Mouse (Mus musculus) frontal cortex, adult 2 months (tissue): Measurements from ENCODE around the gene Chchd5. TPM values are rescaled to one million over a fixed set of nuclear protein-coding genes. Genes with fewer than 3 reads are reported as not detected.

Experiments
- DNase-seq, 2 experiments: peaks; one replicate each; pipeline ENCODE4 v3.0.0; 2022; ENCODE audit warnings: low spot score in 1 of 2; ENCODE audit errors: extremely low spot score in 1 of 2
- polyA plus RNA-seq: library from polyadenylated mRNA; depleted of rRNA; stranded (reverse); fragments of >200 nt; gene quantifications from 2 replicates; pipeline ENCODE4 v1.2.3, GENCODE M21; 2012; rRNA removed

The Chchd5 gene
- polyA plus RNA-seq, result 14.9 and 16.8 TPM in 2 replicates

DNA sequence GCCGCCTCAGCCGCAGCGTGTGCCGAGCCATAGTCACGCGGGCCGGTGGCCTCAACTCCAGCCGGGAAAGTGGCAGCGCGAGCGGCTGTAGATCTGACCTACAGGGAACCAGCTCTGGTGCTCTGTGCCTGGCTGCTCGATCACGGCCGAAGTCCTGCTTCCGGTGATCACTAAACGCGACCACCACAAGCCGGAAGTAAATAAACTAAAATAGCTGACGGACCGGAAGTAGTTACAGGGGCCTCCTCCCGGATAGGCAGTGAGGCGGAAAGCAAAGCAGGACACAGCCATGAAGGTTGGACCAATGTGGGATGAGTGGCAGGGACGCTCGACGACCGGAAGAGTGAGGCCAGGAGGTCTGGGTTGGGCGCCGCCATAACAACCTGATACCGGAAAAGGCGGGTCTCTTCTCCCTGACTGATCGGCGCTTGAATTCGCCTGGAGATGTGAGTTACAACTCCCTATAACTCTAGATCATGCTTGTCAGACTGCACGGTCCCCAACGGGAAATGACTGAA lies at the start of gene Chchd5:
Chchd5 (plus strand) TSS at position 289 of the 518 bp plus-strand sequence.
- DNase-seq, result peak; percentile 97 to 98

DNA sequence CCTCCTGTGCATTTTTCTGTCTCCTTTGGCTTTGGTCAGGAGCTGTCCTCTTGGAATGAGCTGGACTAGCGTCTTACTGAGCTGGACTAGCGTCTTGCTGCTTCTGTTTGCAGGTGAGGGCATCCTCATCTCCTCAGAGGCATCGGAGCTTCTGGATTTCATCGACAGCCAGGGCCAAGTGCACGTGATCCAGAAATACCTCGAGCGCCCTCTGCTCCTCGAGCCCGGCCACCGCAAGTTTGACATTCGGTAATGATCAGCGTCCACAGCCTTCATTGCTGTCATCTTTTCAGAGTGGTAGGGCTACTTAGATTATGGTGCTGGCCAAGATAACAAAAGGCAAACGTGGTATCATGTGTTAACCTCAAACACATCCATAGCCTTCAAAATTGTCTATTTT lies 48.4 kb upstream of the Chchd5 start:
- no peak for DNase-seq

DNA sequence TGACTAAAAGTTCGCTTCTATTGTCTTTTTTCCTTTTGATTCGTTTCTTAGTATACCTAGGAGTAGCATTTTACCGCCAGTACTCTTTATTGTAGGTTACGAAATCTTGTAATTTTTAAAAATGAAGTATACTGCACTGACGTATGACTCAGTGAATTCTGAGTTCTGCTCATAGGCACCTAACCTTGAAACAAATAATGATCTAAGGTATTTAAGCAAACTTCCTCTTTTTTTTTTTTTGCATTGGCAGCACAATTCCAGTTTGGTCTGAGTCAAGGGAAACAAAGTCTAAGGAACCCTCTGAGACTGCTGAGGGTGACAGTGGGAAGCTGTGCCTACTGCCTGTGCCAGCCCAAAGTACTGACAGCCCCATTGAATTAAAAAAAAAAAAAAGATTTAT lies 46.0 kb upstream of the Chchd5 start:
- no peak for DNase-seq

DNA sequence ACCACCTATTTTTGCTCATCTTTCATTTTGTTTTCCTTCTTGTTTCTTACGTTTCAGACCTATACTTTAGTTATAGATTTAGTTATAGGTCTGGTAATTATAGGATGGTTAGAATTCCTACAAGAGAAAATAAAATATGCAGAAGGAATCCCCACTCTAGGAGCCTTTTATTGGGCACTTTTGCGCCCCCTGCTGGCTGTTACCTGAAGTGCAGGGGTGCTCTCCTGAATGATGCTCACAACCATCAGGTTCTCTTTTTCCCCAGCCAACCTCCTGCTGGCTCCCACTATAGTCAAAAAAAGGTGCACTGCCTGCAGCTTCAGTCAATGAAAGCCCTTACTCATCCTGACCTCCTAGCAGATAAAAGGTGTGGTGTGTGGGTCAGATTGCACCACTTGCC lies 44.5 kb upstream of the Chchd5 start:
- peak in 1 of 2 experiments; percentile 58 for DNase-seq

DNA sequence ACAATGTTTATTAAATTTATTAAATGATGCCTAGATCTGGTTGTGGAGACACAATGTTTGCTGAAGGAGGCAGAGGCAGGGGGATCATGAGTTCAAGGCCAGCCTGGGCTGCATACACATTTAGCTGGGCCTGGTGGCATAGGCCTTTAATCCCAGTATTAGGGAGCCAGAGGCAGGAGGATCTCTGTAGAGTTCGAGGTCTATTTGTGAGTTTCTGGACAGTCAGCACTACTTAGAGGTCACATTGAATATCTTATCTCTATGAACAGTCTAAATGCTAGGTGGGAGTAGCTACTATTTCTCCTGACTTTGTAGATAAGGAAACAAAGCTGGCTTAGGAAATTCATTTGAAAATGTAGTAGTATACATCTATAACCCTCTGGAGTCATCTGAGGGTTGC lies 42.0 kb upstream of the Chchd5 start:
- DNase-seq, result no peak

DNA sequence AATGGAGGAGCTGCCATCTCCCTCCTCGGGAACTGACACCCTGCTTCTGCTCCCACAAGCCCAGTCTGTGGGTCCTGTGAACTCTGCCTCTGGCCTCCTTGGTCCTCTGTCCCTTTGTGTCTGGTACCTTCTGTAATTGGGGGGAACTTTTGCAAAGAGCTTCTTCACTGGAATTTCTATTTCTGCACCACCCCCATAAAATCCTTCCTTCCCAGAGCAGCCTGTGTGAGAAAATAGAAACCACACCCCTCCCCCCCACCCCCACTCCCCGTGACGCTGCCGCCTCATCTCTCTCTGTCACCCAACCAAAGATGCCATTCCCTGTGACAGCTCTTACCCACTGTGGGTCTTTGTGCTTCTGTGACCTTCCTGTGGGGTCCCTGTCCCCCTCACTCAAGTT lies 39.1 kb upstream of the Chchd5 start:
- DNase-seq, result peak in 1 of 2 experiments; percentile 56

DNA sequence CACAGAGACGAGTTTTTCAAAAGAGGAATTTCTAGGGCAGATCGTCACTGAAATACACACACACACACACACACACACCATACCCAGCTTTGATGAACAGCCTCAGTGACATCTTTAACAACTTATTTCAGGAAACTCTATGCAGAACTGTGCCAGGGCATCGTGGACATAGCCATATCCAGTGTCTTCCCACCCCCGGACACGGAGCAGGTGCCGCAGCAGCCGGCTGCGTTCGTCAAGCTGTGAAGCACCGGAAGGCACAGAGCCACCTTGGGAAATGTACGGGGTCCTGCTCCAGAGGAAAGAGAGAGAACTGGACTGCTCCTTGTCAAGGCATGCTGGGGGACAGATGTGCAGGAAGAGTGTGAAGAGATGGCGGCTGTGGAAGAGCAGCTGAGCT lies 36.7 kb upstream of the Chchd5 start:
- DNase-seq, result peak; percentile 43 to 47

DNA sequence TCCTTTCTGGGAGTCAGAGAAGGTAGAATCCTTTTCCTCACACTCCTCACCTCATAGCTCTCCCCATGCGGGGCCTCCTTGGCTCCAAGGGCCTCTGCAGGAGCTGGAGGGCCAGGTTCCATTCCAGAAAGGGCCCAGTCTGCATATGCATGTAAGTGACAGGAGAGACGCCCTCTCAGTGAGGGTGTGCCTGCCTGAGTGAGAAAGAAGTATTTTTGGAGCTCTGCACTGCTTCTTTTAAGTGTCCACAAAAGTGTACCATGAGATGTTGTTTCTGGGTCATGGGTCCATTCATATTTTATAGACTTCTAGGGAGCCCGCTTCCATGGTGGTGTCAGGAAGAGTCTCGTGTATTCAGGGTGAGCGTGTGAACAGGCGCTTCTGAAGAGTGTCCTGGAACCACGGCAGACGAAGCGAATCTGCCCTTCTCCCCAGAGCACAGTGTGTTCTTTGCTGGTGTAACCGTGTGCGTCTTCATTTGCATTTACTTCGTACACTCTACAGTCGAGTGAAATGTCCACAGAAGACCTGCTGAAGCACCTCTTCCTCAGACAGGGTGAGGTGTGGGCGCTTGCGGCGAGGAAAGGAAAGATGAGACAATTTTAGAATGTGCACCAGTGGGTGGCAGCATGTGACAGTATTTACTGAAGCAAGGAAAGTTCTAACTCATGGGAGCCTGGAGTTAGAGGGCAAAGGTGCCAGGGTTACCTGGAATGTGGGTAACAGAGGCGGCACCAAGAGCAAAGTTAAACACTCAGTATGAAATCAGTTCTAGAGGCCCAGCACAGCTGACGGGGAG lies 35.4 kb upstream of the Chchd5 start:
- peak; percentile 46 to 72 for DNase-seq

DNA sequence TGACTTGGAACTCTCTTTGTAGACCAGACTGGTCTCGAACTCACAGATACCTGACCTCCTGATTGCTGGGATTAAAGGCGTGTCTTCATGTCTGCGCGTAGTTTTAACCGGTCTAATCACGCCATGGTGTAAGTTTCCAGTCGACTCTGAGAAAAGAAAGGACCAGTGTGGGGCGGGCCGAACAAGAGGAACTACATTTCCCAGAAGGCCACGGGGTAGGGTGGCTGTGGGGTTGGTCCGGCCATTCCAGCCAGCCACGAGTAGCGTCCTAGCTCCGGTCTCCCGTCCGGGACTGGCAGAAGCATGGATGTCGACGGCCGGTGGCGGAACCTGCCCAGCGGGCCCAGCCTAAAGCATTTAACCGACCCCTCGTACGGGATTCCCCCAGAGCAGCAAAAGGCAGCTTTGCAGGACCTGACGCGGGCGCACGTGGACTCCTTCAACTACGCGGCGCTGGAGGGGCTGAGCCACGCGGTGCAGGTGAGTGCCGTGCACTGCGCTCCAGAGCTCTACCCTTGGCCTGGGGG lies 28.7 kb upstream of the Chchd5 start, which contains the start of gene Polr1b:
Polr1b (plus strand) TSS at position 212 of the 527 bp plus-strand sequence.
- DNase-seq, result peak; percentile 92 to 96

DNA sequence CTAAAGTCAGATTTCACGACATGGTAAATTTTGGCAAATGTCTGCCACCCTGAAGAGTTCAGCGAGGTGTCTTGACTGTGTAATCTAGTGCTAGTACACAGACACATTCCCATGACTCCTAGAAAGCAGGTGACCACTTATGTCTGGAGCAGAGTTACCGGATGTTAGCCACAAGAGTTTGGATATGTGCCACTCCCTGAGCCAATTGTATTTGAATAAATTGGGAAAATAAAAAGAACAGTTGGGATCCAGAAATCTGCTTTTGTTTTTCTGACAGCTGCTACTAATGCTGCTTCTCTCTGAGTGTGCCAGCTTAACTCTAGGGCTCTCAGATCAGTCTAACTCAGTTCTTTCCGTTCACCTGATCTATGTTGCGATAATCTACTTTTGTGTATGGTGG lies 16.6 kb upstream of the Chchd5 start:
- no peak for DNase-seq

DNA sequence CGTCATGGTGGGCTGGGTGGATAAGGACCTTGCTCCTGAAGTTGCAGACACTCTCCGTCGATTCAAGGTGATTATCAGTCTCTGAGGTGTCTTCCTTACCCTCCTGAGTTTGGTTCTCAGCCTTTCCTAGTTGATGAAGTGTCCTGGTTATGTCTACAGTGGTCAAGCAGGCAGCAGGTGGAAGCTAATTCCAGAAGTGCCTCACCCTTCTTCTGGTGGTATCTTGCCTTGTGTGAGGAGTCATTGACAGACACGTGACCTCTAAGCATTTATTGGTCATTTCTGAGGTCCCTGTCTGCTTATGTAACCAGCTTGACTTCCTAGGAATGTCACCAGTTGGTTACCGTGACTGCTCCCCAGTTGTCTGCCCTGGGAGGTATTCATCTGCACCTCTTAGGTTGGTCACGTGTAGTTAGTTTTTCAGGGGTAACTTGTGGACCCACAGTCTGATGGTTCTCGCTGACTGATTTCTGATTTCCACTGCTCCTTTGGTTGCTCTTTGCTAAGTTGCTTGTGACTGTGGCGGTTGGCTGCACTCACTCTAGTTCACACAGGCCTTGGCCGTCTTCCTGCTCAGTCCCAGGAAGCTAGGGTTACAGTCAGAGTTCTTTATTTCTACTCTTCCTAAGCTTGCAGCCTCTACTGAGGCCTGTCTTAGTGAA lies 13.7 kb upstream of the Chchd5 start:
- no peak for DNase-seq

DNA sequence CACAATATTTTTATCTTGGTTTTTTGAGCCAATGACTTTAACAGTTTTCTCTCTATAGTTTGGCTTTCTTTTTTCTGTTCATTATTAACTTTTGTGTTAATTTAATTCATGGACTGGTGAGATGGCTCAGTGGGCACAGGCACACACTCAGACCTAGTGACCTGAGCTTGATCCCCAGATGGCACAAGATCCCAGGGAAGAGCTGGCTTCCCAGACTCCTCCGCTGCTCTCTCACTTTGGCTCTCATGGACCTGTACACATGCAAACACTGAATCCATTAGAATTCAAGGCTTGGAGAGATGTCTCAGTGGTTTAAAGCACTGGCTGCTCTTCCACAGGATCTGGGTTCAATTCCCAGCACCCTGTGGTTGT lies 13.1 kb upstream of the Chchd5 start:
- DNase-seq, result no peak

DNA sequence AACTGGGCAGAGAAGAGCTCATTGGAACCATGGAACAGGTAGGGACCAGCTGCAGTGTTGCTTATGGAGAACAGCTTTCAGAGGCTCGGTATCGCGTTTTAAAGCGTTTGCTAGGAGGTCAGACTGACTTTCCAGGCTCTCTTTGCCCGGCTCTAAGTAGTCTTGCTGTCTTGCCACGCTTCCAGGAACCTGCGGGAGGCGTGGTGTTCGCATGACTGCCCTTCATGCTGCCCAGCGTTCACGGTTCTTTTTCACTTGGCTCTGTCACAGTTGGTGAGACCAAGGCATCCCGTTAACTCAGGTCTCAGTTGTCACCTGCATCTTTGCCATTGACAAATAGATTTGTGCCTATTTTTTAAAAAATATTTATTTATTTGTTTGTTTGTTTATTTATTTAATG lies 11.4 kb upstream of the Chchd5 start:
- DNase-seq, result no peak

DNA sequence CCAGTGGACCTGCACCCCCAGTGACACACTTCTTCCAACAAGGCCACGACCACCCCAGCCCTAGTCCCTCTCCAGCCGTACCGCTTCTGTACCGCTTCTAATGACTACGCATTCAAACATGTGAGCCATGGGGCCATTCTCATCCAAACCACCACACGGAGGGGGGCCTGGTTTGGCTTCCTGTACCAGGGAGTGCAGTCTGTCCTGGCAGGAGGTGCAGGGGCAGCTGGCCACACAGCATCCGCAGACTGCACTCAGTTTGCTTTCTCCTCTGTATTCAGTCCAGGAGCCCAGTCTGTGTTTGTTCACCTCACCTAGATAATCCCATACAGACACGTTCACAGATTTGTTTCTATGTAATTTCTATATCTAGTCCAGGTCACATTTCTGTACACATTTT lies 7.5 kb upstream of the Chchd5 start:
- no peak for DNase-seq

DNA sequence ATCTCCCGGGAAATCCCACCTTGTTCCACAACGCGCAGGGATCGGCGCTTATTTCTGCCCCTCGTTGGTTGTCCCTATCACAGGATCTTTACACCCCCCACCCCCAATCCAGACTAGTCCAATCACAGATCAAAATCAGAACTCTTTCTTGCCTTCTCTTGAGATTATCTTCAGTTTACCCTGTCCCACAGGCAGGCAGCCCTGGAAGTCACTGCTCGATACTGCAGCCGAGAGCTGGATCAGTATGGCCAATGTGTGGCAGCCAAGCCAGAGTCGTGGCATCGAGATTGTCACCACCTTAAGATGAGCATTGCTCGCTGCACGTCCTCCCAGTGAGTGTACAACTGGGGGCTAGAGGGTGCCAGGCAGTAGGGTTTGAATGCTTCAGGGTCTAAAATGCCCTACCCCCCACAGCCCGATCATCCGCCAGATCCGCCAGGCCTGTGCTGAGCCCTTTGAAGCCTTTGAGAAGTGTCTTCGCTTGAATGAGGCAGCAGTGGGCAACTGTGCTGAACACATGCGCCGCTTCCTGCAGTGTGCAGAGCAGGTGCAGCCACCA lies 566 bp downstream of the Chchd5 start:
- DNase-seq, result peak in 1 of 2 experiments; percentile 24

DNA sequence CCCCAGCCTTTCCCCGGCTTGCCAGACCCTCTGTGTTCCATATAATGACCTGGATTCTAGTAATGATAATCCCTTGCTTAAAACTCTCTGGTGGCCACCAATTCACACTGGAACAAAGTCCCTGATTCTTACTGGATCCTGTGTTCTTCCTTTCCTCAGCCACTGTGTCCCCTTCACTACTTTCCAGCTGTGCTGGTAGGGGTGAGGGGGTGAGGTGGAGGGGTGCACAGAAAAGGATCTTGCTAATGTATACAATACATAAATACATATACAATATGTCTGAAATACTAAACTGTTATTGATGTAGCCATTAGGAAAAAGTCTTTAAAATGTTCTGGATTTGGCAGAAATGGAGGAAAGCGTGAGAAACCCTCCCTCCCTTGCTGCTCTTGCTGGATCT lies 1.3 kb downstream of the Chchd5 start:
- no peak for DNase-seq

DNA sequence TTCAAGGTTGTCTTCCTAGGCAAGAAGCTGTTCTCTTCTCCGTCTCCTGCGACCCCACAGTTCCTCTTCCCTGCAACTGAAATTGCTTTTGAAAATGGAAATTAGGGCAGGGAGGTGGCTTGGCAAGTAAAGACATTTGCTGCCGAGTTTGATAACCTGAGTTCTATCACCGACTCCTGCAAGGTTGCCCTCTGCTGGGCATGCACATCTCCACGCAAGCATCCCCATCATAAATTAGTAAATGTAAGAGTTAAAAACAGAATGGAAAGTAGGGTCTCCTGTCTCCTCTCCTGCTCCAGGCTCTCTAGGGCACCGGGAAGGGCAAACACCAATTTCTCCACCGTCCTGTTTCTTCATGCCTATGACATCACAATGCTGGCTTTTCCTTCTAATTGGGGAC lies 2.7 kb downstream of the Chchd5 start:
- DNase-seq, result no peak

DNA sequence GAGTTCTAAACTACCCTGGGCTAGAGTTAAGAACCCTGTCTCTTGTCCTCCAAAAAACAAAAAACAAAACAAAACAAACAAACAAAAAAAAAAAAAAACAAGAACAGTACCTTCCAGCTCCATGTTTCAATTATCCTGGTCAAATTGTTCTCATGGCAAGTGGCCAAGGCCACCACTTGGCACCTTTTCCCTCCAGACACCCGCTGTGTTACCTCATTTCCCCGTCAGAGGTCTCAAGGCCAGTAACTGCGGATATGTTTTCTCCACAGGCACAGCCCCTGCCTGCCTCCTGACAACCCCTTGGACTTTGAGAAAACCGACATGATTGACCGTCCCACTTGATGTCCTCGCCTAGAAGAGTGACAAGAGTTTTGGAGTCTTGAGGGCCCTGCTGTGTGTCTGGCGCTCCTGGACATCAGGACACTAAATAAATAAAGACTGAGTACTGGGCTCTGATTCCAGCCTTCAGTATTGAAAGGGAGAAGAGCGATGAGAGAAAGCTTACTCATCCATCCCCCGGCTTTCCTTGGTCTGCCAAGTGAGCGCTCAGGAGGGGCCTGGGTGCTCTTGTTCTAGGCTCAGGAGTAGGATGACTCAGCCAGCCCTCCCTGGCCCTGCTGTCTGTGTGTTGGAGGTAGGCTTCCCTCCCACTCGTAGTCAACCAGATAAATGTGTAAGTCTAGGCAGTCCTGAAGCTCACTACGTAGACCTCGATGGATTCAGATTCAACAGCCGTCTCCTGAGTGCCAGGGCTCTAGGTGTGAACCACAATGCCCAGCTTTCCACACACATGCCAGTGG lies 3.7 kb downstream of the Chchd5 start:
- peak; percentile 86 for DNase-seq

DNA sequence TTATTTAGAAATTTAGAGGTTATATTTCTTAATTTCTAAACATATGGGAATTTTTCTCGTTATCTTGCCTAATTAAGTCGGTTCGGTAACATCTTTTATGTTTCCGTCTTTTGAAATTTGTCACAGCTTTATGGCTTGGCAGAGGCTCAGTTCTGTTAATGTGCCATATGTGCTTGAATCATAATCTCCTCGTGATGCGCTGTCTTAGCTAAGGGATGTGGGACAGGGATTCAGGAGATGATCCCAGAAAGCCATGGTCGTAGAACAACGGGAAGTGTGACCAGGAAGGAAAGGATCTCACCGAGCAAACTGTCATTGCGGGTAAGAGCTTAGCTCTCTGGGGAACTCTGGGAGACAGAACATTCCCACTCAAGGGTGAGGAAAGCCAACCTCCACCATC lies 10.4 kb downstream of the Chchd5 start:
- peak in 1 of 2 experiments; percentile 82 for DNase-seq

DNA sequence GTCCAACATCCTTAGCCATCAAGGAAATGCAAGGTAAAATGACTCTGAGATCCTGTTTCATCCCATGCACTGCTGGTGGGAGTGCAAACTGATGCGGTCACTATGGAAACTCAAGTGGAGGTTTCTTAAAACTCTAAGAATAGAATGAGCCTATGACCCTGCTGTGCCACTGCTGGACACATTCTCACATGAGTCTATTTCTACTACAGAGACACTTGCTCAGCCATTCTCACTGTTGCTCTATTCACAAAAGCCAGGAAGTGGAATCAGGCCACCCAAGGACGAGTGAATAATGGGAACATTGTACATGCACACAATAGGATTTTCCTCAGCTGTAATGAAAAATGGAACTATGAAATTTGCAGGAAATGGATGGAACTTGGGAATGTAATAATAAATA lies 19.3 kb downstream of the Chchd5 start:
- no peak for DNase-seq
